Mouse (Mus musculus) C2C12 (cell line): ENCODE measurements at regions not wholly inside any gene's neighbourhood (a gene's known extent, or its start where the extent isn't known, plus 50 kb on each side); places are given as distances from the start of the nearest gene placed in this dataset.

ENCODE experiments used
- CTCF ChIP-seq: IDR thresholded peaks from one replicate; pipeline ENCODE4 v1.5.1; 2011; ENCODE audit not compliant: control insufficient read depth, insufficient read depth, insufficient read length
- MAX ChIP-seq: IDR thresholded peaks from one replicate; pipeline ENCODE4 v1.6.1; 2011; ENCODE audit warnings: mild to moderate bottlenecking, control low read depth
- MYOG ChIP-seq: IDR thresholded peaks from one replicate; pipeline ENCODE4 v1.6.1; 2011; ENCODE audit not compliant: control insufficient read depth, insufficient read length; ENCODE audit errors: extremely low read depth

DNA sequence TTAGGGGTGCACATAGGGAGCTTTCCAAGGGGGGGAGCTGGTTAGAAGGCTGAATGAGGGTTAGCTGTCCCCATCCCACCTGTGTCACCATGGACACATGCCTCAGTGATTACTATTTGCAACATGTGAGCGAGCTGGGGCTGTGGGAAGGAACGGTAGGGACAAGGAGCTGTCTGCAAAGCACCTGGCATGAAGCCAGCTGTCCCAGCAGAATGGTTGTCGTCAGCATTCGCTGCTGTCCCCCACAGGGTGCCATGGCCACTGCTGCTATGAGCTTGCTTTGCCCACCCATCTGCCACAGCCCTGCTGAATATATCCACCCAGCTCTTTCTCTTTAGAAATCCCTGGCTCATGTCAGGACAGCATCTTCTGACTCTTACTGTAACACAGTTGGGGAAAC lies 96.8 kb upstream of the Gm26897 start:
- TF ChIP-seq CTCF, result no peak
- TF ChIP-seq MAX, result no peak
- no peak for TF ChIP-seq MYOG
